Mouse (Mus musculus) frontal cortex, adult 2 months (tissue): ENCODE results near the gene Mosmo. TPM values are rescaled to one million over a fixed set of nuclear protein-coding genes. Genes with fewer than 3 reads are reported as not detected.
A peak's percentile ranks its signal among the peaks of the same experiment; 100 is the strongest.

ENCODE experiments used
- DNase-seq, 2 experiments: peaks; one replicate each; pipeline ENCODE4 v3.0.0; 2022; ENCODE audit warnings: low spot score in 1 of 2; ENCODE audit errors: extremely low spot score in 1 of 2
- polyA plus RNA-seq: library from polyadenylated mRNA; depleted of rRNA; stranded (reverse); fragments of >200 nt; gene quantifications from 2 replicates; pipeline ENCODE4 v1.2.3, GENCODE M21; 2012; rRNA removed

Mosmo gene
- 33.9 and 36.5 TPM in 2 replicates for polyA plus RNA-seq

DNA sequence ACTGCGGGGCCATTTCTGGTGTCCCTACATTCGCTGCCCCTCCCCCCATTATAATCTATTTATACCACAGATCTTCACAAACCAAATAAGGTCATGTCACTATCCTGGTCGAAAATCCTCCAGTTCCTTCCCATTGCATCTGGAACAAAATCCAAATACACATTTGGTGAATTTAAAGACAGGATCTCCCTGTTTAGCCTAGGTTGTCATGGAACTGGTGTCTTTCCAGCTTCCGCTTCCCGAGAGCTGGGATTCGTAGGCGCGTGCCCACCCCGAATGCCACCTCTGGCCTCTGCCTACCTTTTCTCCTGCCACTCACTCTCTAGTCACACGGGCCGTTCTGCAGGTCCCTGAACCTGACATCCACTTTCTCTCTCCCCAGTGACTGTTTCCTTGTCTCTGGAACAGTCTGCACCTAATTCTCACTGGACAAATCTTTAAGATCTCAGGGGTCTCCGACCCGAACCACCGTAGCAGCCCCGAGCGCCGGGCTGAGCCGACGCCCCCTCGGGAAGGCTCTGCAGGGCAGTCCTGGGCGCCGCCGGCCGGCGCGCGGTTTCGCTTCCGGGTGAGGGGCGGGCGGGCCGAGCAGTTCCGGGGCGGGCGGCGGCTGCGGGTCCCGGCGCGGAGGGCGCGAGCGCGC, at the start of gene Mosmo:
Gene Mosmo (plus strand): TSS at position 618 of the 643 bp plus-strand sequence.
- peak in 1 of 2 experiments; percentile 51 for DNase-seq

DNA sequence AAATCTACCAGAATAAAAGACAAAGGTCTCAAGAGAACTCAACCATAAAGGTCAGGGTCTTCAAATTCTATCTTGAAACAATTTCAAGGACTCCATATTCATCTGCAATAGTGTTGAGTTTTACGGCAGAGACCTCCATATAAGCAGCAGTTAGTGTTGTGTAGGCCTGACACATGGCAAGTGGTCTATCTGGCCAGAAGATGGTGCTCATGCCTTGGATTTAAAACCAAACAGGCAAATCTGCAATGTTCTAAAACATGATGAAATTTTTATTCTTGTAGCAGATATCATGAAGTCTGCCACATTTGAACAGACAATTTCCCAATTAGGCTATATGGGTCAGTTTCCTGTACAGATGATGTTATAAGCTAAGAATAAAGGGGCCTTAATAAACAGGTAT, 44.9 kb upstream of the Mosmo start:
- peak in 1 of 2 experiments; percentile 74 for DNase-seq

DNA sequence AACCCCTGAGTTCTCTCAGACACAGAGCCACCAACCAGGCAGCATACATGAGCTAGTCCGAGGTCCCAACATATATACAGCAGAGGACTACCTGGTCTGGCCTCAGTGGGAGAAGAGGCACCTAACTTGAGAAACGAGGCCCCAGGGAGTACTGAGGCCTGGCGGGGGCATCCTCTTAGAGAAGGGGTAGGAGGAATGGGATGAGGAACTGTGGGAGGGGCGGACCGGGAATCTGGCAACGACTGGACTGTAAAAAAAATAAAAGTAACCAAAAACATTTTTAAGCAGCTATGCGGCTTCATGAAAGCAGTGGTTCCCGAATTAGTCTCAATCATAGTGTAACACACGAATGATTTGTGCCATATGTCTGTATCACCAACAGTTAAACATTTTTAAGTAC, 43.1 kb upstream of the Mosmo start:
- DNase-seq: no peak

DNA sequence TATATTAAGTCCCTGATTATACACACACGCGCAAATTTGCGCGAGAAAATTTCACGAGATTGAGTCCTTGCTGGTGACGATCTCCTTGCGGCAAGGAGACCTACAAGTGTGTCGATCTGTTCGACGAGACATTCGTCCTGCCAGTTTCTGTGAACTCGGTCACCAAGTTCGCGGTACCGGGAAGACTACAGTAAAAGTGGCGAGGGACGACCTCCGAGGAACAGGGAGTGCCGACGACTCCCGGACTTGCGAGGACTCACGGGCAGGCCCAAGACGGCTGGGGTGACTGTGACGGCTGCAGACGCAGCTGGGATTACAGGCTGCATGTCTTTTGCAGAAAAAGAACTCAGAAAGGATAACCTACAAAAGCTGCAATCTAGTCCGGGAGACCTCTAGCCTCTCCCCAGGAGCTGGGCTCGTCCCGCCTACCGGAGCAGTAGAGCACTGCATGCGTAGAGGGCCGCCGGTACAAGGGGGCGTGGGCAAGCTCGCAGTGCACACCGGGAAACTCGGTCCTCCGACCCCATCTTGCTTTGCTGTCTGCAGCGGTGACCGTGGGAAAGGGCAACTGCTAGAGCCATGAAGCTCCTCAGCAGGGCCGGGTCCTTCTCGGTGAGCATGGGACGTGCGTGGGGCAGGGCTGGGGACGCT, 42.6 kb upstream of the Mosmo start, which contains the start of gene Uqcrc2:
Gene Uqcrc2 (plus strand): TSS at position 466 of the 651 bp plus-strand sequence.
- peak; percentile 65 to 87 for DNase-seq

DNA sequence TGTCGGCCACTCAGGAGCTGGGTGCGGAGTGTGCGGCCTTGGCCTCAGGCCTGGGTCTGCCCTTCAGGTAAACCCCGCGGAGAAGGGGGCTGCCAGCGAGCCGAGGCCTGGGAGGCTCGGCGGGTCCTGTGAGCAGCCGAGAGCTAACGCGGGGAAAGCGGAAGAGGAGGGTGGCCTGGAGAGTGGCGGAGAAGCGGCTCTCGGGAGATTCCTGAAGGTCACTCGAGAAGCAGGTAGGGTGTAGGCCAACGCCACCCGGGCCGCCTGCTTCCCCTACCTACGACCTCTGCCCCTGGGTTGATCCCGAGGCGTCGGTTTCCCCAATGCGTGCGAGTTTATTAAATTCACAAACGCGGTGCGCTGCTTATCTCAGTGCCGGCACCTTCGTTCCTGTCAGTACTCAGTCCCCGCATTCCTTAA, 42.0 kb upstream of the Mosmo start:
- DNase-seq: no peak

DNA sequence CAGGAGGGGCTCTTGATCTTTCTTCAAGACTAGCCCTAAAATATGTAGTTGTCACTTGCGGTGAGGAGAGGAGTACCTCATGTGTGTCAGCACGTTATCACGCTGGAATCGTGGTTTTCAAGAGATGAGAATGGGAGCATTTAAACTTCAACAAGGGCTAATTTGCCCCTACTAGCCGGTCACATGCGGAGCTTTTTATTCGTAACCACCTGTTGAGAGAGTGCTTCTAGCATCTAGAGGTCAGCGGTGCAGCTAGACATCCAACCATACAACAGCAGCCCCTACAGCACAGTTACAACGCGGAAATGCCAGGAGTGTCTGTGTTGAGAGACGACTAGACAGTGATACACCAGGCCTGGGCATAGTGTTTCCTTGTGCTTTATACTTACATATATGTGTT, 41.6 kb upstream of the Mosmo start:
- no peak for DNase-seq

DNA sequence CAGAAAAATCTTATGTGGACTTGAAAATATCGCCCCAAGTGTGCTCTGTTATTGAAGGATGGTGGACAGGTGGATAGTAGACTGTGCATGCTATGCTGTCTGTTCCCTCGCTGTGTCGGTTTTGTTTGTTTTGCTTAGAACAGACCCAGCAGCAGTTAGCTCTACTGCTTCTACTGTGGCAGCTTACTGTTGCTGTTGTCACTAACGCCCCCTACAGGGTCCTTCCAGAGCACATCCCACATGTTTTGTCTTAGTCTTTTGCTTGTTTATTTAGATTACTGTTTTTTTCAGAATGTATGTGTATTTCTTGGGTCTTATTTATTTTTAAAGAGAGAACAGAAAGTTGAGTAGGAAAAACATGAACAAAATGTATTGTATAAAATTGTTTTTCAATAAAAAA, 34.2 kb upstream of the Mosmo start:
- no peak for DNase-seq

DNA sequence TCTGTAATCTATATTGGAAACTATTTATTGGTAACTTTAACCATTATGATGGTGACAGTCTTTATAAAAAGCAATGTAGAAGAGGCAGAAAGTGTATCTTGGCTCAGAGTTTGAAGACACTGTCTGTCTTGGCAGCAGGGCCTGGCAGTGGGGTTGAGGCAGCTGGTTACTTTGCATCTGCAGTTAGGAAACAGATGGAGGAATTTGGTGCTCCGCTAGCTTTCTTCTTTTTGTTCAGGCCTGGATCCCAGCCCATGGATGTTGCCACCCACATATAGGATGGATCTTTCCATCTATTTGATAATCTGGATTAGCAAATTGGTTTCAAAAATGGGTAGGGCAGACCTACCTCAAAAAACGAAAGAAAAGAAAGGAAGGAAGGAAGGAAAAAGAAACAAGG, 29.6 kb upstream of the Mosmo start:
- peak; percentile 45 to 75 for DNase-seq

DNA sequence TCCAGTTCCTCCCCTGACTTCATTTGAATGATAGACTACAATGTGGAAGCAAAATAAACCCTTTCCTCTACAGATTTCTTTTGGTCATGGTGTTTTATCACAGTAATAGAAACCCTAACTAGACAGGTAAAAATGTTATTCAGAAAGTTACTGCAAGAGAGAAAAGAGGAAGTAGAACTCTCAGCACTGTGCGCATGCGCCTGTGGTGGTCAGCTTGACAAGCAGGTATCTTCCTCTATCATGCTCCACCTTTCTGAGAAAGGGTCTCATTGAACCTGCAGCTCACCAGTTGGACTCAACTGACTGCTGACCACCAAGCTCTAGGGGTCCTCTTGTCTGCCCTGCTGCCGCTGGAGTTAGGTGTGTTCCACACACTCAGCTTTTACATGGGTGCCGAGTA, 15.3 kb upstream of the Mosmo start:
- DNase-seq: no peak

DNA sequence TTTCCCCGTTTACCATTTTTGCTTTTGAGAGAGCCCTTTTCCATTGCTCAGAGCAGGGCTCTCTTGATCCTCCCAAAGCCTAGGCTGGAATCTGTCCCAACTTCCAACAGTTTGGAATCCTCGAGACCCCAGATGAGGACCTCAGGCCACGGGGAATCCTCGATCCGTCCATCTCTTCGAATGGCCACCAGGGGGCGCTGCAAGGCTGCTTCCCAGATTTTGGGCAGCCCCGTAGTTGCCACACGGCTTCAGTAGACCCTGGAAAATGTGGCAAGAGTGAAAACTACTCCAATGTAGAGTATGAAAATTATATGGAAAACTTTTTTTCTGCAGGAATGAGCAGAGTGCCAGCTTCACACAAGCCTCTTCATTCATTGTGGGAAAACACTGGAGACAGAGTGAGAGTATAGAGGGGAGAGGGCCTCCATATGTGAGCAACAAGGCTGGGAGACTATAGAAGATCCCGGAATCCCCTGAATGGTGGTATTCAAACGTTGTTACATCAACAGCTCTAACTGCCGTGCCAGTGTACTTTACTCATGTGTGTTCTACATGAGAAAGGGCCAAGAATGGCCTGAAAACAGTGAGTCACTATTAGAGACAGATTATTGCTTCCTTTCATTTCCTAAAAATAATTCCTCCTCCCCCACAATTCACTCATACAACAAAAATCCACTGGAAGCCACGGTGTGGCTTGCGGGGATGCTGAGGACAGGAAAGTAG, 7.1 kb upstream of the Mosmo start, which contains the start of gene Pdzd9:
Gene Pdzd9 (minus strand): TSS at position 191 of the 723 bp plus-strand sequence.
- peak in 1 of 2 experiments; percentile 80 for DNase-seq

DNA sequence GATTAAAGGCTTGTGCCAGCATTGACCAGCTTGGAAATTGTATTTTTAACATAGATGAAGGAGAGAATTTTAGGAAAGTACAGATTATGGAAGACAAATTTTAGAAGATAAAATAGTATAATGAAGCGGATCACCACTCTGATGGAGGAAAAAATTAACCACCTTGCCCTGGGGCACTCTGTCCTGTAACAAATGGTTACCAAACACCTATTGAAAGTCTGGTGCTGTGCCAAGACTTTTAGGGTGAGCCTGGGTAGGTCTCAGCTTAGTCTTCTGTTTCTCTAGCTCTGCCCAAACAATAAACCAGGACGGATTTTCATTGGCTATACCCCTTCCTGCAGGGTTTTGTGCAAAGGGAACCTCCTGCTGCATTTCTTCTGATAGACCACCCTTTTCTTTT, 6.1 kb upstream of the Mosmo start:
- DNase-seq: no peak

DNA sequence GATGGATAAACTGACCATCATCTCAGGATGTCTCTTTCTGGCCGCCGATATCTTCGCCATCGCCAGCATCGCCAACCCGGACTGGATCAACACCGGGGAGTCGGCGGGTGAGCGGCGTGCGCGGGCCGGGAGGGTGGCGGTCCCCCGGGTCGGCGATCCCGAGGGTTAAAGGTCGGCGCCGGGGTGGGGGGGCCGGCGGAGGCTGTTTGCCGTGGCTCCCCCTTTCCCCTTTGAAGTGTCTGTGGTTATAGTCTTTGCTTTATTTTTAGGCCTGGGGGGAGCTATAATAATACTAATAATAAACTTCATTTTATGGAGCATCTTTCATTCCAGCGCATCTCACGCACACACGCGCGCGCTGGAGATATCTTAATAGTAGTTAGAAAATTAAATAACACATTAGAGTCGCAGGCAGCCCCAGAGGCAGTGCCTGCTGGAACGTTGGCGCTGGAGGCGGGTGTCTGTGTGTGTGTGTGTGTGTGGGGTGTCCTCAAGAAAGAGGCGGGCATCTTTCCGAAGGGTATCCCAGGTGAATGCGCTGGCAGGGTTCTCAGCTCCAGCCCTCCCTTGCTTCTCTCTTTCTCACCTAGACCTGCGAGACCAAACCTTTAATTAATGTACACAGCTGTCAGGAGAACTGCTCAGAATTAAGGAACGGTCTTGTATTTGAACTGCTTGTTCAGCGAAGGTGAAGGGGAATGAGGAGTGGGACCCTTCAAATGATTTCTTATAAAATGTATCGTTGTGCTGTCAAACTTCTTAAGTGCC, 530 bp downstream of the Mosmo start:
- peak in 1 of 2 experiments; percentile 49 for DNase-seq

DNA sequence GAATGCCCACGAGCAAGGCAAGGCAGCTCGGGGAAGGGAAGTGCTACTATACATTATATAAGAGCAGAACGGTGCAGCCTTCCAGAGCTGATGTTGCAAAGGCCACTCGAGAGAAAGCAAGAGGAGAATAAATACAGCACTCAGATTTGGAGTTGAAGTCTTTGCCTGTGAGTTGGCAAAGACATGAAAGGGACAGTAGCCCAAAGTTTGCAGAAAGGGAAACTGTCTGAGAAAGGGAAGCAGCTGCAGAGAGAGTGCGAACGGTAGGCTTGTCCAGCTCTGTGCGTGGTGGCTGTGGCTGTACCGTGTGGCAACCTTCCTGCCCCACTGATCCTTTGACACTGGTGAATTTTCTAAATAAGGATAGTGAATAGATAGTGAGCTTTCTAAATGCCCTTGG, 1.6 kb downstream of the Mosmo start:
- no peak for DNase-seq

DNA sequence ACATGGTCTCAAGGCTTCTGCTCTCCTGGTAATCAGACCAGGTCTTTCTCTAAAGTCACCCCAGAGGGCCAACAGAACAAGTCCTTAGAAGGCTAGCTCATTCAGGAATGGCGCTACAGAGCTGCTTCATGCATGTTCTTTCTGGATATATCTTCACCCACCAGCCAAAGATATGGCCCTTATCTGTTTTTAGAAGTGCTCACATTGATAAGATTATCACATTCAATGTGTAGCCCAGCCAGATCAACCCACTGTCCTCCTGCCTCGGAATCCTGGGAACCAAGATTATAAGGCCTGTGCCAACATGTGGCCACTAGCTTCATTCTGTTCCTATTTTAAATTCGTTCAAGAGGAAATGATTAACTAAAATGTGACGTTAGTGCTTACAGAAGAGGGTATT, 4.6 kb downstream of the Mosmo start:
- no peak for DNase-seq

DNA sequence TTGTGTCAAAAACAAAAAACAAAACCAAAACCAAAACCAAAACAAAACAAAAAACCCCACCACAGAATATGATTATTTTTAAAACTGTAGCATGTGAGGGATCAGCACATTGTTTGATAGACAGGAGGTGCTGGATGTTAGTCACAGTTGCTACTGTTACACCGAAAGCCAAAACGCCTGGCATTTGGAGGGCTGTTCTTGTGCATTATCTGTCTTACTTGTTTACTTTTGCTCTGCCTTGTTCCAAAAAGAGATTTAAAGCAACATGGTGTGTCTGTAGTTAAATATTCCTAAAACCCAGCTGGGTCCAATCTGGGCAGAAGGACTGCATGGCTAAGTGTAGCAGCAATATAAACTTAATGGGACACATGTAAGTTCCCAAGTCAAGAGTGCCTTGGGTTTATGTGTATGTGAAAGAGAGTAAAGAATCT, 7.3 kb downstream of the Mosmo start:
- DNase-seq: no peak

DNA sequence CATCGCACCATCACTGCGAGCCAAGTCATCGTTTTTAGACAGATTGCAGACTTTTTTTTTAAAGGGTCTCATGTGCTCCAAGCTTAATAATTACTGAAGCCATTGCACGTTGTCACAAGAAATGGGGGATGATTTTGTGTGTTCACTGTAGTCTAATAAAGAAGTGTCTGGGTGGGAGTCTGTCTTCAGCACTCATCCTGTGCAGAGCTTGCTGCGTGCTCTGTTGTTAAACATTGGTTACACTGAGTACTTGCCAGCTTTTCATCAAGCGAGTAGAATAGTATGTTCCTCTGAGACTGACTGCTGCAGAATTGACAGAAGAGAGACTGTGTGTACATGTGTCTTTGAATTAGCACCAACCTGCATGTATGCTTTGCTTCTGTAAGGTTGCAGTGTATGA, 7.8 kb downstream of the Mosmo start:
- no peak for DNase-seq

DNA sequence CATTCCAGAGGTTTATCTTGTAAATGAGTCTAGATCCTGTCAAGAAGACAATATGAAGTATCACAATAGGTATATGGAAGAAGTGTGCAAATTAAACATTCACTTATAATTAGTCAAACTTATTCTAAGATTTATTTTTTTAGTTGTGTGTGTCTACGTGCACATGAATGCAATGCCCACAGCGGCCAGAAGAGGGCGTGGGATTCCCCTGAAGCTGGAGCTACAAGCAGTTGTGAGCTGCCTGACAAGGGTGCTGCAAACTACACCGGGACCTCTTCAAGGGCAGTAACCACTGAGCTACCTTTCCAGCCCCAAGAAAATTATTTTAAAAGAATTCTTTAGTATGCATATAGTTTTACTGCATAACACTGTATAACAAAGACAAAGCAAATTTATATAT, 13.2 kb downstream of the Mosmo start:
- DNase-seq: no peak

DNA sequence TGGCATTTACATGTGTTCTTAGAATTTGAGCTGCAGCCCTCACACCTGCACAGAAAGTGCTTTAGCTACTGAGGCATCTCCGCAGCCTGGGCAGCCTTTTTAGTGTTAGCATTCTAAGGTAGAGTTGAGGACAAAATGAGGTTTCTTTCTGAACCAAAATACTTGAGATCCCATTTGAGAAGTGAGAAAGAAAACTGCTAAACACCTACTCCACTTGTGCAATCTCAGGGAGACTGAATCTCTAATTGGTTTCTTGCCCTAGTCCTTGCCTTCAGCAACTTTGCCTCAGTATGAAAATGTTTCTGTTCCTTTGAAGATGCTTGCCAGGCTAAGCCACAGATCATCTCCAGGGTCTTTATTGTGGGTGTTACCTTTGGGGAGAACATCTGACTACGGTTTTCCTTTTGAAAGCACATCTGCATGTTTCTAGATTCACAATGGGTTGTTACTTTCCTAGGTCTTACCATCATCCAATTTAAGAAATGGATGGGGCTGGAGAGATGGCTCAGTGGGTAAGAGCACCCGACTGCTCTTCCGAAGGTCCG, 16.5 kb downstream of the Mosmo start:
- no peak for DNase-seq

DNA sequence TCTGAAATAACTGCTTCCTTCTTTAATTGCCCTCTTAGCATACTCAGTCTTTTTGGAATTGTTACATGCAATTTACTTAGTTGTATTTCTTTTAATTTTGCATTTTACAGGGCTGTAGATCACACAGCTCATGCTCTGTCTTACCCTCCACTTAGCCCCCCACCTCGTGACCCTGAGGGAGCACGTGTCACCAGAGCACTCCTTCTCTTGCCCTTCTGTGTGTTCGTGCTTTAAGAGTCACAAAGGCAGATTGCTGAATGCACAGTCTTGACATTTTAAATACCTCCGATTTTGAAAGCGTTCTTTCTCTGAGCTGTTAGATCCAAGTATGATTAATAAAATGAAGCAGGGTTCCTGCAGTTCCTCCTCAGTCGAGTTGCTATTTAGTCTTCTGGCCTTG, 17.8 kb downstream of the Mosmo start:
- DNase-seq: no peak

DNA sequence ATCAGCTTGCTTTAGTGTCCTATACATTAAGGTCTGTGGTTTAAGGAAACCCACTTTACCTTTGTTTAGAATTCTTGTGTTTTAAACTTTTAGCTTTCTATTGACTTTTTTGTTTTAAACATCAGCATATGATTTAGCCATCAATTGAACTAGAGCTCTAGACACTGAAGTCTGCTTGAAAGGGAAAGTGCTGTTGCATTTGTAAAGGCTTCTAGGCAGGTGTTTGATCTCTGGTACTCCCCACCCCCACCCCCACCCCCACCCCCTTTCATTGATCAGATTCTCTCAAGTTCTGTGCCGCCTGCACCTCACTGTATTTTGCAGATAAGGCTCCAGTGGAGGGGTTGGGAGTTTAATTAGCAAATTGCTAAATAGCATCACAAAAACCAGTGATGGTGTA, 18.2 kb downstream of the Mosmo start:
- DNase-seq: no peak

DNA sequence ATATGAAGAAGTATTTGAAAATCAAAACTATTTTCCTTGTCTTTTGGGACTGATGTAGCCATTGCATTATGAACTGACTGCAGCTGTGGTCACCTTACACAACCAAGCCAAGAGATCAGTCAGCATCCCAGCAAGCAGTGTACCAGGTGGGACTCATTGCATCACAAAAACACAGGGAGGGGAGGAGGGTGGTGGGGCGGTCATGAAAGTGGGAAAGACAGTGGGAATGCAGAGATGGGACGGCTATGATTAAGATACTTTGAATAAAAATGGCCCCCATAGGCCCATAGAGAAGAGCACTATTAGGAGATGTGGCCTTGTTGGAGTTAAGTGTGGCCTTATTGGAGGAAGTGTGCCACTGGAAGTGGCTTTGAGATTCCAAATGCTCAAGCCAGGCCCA, 18.9 kb downstream of the Mosmo start:
- no peak for DNase-seq
